Mouse (Mus musculus): Measurements from ENCODE around the gene Wfdc6a.
A peak's percentile ranks its signal among the peaks of the same experiment; 100 is the strongest.

Wfdc6a gene

DNA sequence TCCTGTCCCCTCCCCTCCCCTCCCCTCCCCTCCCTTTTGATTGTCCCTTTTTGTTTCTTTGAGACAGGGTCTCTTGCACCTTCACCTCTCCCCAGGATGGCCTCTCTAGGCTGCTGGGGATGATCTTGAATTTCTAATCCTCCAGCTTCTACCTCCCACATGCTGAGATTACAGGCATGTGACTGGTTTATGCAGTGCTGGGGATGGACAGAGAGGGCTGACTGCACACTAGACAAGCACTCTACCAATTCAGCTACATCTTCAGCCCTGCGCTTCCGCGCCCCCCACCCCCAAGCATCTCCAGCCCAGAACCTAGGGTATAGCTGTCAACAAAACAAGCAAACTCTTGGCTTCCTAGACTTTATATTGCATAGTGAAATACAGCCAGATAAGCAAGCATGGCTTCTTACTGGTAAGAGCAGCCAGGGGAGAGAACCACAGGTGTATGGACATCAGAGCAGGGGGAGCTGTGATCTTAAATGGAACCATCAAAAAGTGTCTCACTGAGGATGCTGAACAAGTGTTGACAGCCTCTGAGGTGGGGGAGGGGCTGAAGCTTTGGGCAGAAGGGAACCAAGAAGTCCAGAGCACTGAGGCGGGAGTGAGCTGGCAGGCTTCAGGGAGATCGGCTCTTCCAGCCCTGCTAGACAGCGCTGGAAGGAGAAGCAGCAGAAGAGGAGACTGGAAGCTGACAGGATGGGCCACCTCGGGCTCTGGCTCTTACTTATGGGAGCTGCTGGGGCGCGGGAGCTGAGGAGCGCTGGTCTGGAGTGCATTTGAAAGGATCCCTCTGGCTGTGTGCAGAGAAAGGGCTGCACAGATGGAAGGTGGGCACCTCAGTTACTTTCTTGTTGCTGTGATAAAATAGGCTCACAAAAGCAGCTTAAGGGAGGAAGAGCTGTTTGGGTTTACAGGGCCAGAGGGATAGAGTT is 35.0 kb downstream of the Wfdc6a start:
- DNase-seq = peak; percentile 44

DNA sequence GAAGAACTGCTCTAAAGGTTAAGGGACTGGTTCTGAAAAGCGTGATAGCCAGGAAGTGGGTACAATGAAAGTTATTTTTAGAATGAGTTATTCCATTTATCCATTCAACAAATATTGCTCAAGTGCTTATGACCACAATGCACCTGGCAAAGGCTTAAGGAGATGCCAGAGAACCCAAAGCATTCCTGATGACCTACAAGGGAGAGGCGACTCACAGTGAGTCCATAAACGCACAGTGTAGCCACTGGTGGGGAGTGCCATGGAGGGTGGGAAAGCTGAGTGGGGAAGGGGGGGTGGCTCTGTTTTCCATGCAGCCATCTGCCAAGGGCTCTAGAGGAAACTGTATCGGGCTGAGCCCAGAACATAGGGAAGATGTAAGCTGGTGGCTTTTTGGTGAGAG is 35.9 kb downstream of the Wfdc6a start:
- no peak for DNase-seq

DNA sequence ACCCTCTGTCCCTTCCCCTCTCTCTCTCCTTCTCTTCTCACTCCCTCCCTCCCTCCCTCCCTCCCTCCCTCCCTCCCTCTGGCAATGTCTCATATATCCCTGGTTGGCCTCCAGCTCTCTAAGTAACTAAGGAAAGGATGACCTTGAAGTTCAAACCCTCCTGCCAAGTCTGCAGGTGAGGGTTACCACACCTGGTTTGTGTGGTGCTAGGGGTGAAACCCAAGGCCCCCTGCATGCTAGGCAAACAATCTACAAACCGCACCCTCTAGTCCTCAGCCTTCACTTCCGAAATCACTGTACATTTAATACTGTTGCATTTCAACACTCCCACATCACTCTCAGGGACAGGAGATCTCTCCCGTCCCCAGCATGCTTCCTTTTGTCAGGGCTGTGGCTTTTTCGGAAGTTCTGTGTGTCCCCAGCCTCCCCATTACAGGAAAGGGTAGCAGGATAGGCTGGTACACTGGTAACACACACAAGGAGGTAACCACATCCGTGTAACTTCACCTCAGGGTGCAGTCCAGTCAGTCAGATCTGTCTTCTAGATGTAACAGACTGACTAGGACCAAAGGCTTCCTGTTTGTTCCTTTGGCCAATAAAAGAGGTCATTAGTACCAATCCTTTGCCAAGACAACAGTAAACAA is 40.7 kb downstream of the Wfdc6a start:
- DNase-seq = no peak

DNA sequence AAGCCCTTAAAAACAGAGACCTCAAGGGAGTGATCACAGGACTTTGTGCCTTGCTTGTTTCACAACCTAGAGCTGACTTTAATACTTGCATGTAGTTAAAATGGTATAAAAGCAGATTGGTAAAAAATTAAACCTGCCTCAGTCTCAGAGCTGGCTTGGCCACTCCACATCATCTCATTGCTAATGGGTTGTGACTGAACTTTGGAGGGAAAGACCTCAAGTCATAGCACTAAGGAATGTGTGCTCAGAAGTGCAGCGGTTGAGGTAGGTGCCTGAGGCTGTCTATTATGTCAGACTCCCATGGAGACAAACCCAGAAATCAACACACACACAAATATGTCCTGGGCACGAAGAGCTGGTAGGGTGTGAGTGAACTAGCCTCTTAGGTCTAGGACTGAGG is 41.5 kb downstream of the Wfdc6a start:
- no peak for DNase-seq

DNA sequence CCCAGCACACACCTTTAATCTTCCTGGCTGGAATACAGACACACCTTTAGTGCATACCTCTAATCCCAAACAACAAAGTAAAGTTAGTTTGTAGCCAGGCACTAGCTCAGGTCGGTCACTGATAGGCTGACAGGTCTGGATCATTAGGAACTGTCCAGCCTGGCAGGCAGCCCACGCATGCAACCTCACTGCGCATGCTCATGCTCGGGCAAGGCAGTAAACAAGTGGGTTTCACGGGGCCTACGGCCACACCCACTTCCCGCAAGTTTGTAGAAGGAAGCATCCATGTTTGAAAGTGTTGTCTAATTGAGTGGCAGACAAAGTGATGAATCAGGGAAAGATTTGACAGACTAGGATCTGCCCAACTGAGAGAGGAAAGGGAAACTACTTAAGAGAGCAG is 42.6 kb downstream of the Wfdc6a start:
- no peak for DNase-seq

DNA sequence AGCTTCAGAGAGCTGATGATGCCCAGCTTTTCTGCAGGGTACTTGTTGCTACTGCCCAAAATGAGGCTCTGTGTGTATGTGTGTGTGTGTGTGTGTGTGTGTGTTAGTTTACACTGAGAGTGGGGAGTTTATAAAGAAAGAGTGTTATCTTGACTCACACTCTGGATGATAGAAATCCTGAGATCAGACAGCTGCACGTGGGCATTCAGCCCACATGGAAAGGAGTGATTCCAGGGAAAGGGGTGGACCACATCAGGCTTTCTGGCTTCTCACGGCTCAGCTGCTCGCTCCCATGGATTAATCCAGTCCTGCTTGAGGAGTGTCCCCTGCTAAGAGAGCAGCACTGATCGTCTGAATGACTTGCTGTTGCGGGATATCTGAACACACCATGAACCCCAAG is 43.1 kb downstream of the Wfdc6a start:
- DNase-seq = peak; percentile 24

DNA sequence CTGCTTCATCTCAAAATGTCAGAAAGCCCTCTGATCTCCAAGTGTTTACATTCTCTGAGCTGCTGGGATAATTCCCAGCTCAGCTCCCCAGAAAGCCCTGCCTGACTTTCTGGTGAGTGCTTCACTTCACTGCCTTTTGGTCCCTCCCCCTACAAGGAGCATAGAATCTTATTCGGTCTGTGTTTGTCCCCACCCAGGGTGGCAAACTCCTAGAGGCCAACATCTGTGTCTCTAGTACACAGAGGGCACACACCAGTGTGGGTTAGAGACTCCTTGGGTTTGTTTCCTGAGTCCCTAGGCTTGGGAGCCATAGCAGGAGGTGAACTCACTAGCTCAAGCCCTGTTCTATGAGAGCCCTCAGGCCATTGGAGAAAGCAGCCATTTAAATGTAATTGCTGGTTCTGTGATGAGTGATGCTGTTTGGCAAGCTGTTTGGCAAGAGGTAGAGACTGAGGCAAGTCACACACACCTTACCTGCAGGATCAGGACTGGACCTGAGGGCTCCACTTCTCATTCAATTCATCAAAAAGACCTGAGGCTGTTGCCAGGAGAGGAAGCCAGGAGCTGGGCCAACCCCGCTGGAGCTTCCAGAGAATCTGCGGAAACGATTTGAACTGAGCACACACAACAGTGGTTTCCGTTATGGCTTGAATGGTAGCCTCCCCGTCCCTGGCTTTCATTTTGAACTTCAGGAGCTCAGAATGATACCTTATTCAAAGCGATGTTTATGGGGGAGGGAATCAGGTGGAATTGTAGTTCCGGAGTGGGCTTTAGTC is 44.4 kb downstream of the Wfdc6a start:
- no peak for DNase-seq

DNA sequence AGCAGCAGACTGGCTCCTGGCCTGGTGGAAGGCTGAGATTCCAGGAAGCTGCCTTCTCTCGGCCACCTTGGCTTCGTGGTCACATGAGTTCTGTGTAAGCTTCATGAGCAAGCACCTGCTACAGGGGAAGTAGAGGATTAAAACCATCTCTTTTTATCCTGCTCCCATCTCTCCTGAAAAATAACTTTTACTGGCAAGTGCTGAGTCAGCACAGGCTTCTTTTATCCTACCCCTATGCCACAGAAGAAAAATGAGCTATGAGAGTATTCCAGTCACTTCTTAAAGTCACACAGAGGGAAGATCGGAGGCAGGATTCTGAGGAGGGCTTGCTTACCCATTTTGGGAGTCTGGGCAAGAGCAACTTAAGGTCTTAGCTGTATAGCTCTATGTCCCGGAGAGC is 48.2 kb downstream of the Wfdc6a start:
- no peak for DNase-seq

DNA sequence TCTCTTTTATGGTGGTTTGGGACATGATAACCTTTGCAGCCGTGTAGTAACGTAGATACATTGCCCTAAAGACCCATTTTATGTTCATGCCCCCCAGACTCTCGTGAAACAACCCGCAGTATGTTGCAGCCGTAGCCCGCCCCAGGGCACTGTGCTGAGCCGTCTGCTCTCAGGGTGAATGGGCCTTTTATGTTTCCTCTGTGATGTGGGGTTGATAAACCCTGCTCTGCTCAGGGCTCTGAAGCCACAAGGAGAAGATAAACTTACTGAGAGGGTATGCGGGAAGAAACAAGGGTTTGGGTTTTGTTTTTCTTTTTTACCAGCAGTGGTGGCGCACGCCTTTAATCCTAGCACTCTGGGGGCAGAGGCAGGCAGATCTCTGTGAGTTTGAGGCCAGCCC is 50.9 kb downstream of the Wfdc6a start:
- DNase-seq = no peak

DNA sequence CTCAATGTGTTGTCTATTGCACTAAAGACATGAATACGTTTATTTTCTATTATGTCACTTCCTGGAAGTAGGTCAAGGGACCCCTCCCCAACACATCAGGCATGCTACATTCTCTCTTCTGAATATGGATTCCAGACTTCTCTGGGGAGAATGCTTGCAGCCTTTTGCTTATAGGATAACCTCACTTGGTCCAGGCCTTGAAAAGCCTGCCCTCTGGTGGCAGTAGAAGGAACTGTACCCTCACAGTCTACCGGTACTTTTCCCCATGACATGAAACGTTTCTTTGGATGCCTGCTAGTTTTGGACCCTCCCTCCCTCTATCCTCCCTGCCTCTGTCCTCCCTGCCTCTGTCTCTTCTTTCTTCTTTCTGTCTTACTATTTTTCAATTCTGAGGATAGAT is 54.1 kb downstream of the Wfdc6a start:
- peak; percentile 78 for DNase-seq
